ENCODE assay signal across 8 mouse cellular contexts in the genomic region with DNA sequence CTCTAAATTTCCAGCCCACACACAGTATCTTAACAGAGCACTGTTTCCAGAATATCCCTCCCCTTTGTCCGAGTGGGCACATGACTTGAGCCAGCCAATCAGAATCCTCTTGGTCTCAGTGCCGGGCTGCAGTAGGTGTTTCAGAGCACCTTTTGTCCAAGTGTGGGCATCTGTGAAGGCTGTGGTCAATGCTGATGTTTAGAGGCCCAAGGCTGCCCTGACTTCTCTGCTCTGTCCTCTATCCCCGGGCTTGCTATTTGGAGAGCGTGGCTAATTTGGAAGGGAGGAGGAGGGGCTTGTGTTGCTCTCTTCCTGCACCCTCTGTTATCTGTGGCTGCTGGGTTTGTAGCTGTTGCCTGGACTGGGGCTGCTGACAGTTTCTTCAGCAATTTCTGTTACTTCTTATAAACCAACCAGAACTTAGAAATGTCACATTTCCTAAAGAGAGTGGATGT. TPM values are rescaled to one million over a fixed set of nuclear protein-coding genes. Genes with fewer than 3 reads are reported as not detected.
A peak's percentile ranks its signal among the peaks of the same experiment; 100 is the strongest.
DNase-seq lines count a peak whose midpoint lies in the region; ATAC-seq and TF ChIP-seq lines count a peak whose summit lies in the region.

No protein-coding gene starts in this region.

- H3K9me3 ChIP-seq in intestine, embryonic 15.5 days = no peaks in the 10 kb centered on the region
- H3K9me3 ChIP-seq in liver, embryonic 16.5 days (replicated peaks; ENCODE audit: control insufficient read depth, low read length) = no peaks in the 10 kb centered on the region
- H3K9me3 ChIP-seq in neural tube, embryonic 15.5 days (replicated peaks) = no peaks in the 10 kb centered on the region

- WGBS in thymus, adult 2 months = 2% methylated on average over 4 of the region's 4 CpGs
- 2% methylated on average over 4 of the region's 4 CpGs for WGBS in intestine, embryonic 15.5 days
- WGBS in liver, embryonic 16.5 days (ENCODE audit: insufficient replicate concordance) = 1% methylated on average over 4 of the region's 4 CpGs
- WGBS in neural tube, embryonic 15.5 days = 1% methylated on average over 4 of the region's 4 CpGs

- H3K4me1 ChIP-seq in thymus, adult 2 months (replicated peaks; ENCODE audit: control insufficient read depth, insufficient read depth, low read length) = peaks cover 56% of the 10 kb centered on the region
- peaks cover 57% of the 10 kb centered on the region for H3K4me1 ChIP-seq in intestine, embryonic 15.5 days (replicated peaks)
- H3K4me1 ChIP-seq in liver, embryonic 16.5 days (ENCODE audit: control insufficient read depth, low read depth, low read length) = peaks cover 60% of the 10 kb centered on the region
- H3K4me1 ChIP-seq in neural tube, embryonic 15.5 days = peaks cover 47% of the 10 kb centered on the region

- no peaks in the 10 kb centered on the region for H3K27me3 ChIP-seq in thymus, adult 2 months (ENCODE audit: control insufficient read depth, insufficient read depth, low read length)
- H3K27me3 ChIP-seq in intestine, embryonic 15.5 days (replicated peaks) = peaks cover 8% of the 10 kb centered on the region; the same call in 1 of the 2 replicates
- no peaks in the 10 kb centered on the region for H3K27me3 ChIP-seq in liver, embryonic 16.5 days (ENCODE audit: control insufficient read depth, insufficient read depth, low read depth, low read length)
- H3K27me3 ChIP-seq in neural tube, embryonic 15.5 days (replicated peaks) = no peaks in the 10 kb centered on the region

- peak; percentile 62 for DNase-seq in thymus, adult 2 months
- DNase-seq in thymus, adult 18-20 months = no peak
- peak; percentile 37 for DNase-seq in cerebellum, adult 9-10 months
- DNase-seq in B cell, adult 2 months = no peak

- no peaks in the 10 kb centered on the region for H3K36me3 ChIP-seq in thymus, adult 2 months (ENCODE audit: control insufficient read depth, insufficient read depth, low read length)
- H3K36me3 ChIP-seq in intestine, embryonic 15.5 days = no peaks in the 10 kb centered on the region
- H3K36me3 ChIP-seq in liver, embryonic 16.5 days (ENCODE audit: control insufficient read depth, insufficient read depth) = no peaks in the 10 kb centered on the region
- no peaks in the 10 kb centered on the region for H3K36me3 ChIP-seq in neural tube, embryonic 15.5 days

- peak overlapping the region; percentile 64 for H3K4me3 ChIP-seq in thymus, adult 2 months (ENCODE audit: control insufficient read depth, insufficient read depth, low read length)
- peak overlapping the region; percentile 33 for H3K4me3 ChIP-seq in intestine, embryonic 15.5 days (replicated peaks)
- H3K4me3 ChIP-seq in liver, embryonic 16.5 days (ENCODE audit: low read depth, low read length) = peak overlapping the region; percentile 59
- H3K4me3 ChIP-seq in neural tube, embryonic 15.5 days (replicated peaks) = peak overlapping the region; percentile 43

- H3K4me2 ChIP-seq in intestine, embryonic 15.5 days (replicated peaks) = peak overlapping the region; percentile 60
- H3K4me2 ChIP-seq in liver, embryonic 16.5 days (ENCODE audit: low read depth, low read length) = peak overlapping the region; percentile 78
- H3K4me2 ChIP-seq in neural tube, embryonic 15.5 days = peak overlapping the region; percentile 64

- H3K9ac ChIP-seq in intestine, embryonic 15.5 days = peak overlapping the region; percentile 18; the same call in 1 of the 2 replicates
- H3K9ac ChIP-seq in liver, embryonic 16.5 days (ENCODE audit: low read depth, low read length) = peak overlapping the region; percentile 60
- peak overlapping the region; percentile 48; the same call in 1 of the 2 replicates for H3K9ac ChIP-seq in neural tube, embryonic 15.5 days (replicated peaks)

- no peak for TF ChIP-seq CTCF in thymus, adult 2 months (IDR thresholded peaks at IDR 0.05; ENCODE audit: borderline replicate concordance, control insufficient read depth, extremely low read depth, insufficient read depth, low read length, poor library complexity)

- TF ChIP-seq POLR2A in thymus, adult 2 months (IDR thresholded peaks at IDR 0.05; ENCODE audit: control insufficient read depth, extremely low read depth, insufficient read depth, low read length, poor library complexity) = no peak

- ATAC-seq in granulocyte monocyte progenitor cell, adult 5-6 weeks (replicated peaks; ENCODE audit: poor library complexity, severe bottlenecking) = peak; percentile 42
- peak; percentile 35; the same call in 1 of the 2 replicates for ATAC-seq in intestine, embryonic 15.5 days
- ATAC-seq in liver, embryonic 16.5 days (ENCODE audit: low read depth) = peak; percentile 66
- ATAC-seq in neural tube, embryonic 15.5 days (ENCODE audit: low FRiP score) = peak; percentile 75

- H3K27ac ChIP-seq in thymus, adult 2 months (ENCODE audit: control insufficient read depth, insufficient read depth, low read length) = no peak overlapping the region
- H3K27ac ChIP-seq in intestine, embryonic 15.5 days = no peak overlapping the region
- peak overlapping the region; percentile 95 for H3K27ac ChIP-seq in liver, embryonic 16.5 days (ENCODE audit: low read length)
- H3K27ac ChIP-seq in neural tube, embryonic 15.5 days (replicated peaks) = peak overlapping the region; percentile 81

RNA-seq across cellular contexts. Expression of gene Pak6, which starts 3.1 kb away (rescaled TPM):
- polyA plus RNA-seq in thymus, adult 2 months (2012; rRNA removed) = 4.3 and 4.7 TPM in 2 replicates
- 0.32 TPM in 1 of 2 replicates, not detected in the other for total RNA-seq in granulocyte monocyte progenitor cell, adult 5-6 weeks (2014; fragmentation: Nextera tagmentation)
- total RNA-seq in granulocyte monocyte progenitor cell, adult 5-6 weeks (2017) = 0.05 TPM in 1 of 2 replicates, not detected in the other
- polyA plus RNA-seq in intestine, embryonic 15.5 days (2015; fragmentation: Nextera tagmentation; extraction: Ambion mirVana) = 1.8 and 1.9 TPM in 2 replicates
- 0.14 and 0.30 TPM in 2 replicates for polyA plus RNA-seq in liver, embryonic 16.5 days (2015; fragmentation: Nextera tagmentation; extraction: Ambion mirVana)
- polyA plus RNA-seq in neural tube, embryonic 15.5 days (2015; fragmentation: Nextera tagmentation; extraction: Ambion mirVana) = 40.2 and 42.4 TPM in 2 replicates

RNA-seq across cellular contexts. Expression of gene Ankrd63, which starts 43.7 kb away (rescaled TPM):
- 0.20 and 0.27 TPM in 2 replicates for polyA plus RNA-seq in thymus, adult 2 months (2012; rRNA removed)
- 0.77 and 1.0 TPM in 2 replicates for total RNA-seq in granulocyte monocyte progenitor cell, adult 5-6 weeks (2014; fragmentation: Nextera tagmentation)
- total RNA-seq in granulocyte monocyte progenitor cell, adult 5-6 weeks (2017) = 0.62 and 0.69 TPM in 2 replicates
- polyA plus RNA-seq in intestine, embryonic 15.5 days (2015; fragmentation: Nextera tagmentation; extraction: Ambion mirVana) = 0.30 TPM in 2 replicates
- polyA plus RNA-seq in liver, embryonic 16.5 days (2015; fragmentation: Nextera tagmentation; extraction: Ambion mirVana) = 0.02 and 0.06 TPM in 2 replicates
- not detected in 2 replicates for polyA plus RNA-seq in neural tube, embryonic 15.5 days (2015; fragmentation: Nextera tagmentation; extraction: Ambion mirVana)

Comparison
In these comparisons a context has a peak if more than half of its experiments do, and no peak if none do; other contexts are left out.
1. DNase-seq: peak in thymus, adult 2 months (single experiment) and cerebellum, adult 9-10 months (single experiment); none in thymus, adult 18-20 months (0 of 2) and B cell, adult 2 months (0 of 2).
2. H3K27ac ChIP-seq: peak in liver, embryonic 16.5 days (single experiment) and neural tube, embryonic 15.5 days (single experiment); none in thymus, adult 2 months (single experiment) and intestine, embryonic 15.5 days (single experiment).
3. Peak in every context shown above with its lines, with median percentiles within 50 percentile points of each other: H3K4me3 ChIP-seq, ATAC-seq, H3K4me2 ChIP-seq and H3K9ac ChIP-seq.